Mouse (Mus musculus) mouse trophoblast stem cell (cell line): Measurements from ENCODE around the gene Slc25a41.

ENCODE experiments used
- in situ Hi-C, 2 experiments: fragments of 300-500 bp; cut with MseI, MboI; formaldehyde crosslinking; loops; 2 replicates in 1 of 2; 3 replicates in 1 of 2; pipeline ENCODE4 v1.15.1; 2025

The Slc25a41 gene

DNA sequence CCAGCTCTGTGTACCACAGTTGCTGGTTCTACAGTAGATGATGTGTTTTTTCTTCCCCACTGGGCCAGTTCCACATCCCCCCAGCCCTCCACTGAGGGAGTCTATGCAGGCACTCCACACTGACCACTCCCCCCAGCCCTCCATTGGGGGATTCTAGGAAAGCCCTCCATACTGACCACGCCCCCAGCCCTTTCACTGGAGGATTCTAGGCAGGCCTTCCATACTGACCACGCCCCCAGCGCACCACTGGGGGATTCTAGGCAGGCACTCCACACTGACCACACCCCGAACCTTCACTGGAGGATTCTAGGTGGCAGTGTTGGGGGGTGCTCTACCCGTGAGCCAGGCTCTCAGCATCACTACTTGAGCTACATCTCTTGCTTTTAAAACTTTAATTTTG is 6.0 kb upstream of the Slc25a41 start:
- in situ Hi-C loops, result no loop called here

DNA sequence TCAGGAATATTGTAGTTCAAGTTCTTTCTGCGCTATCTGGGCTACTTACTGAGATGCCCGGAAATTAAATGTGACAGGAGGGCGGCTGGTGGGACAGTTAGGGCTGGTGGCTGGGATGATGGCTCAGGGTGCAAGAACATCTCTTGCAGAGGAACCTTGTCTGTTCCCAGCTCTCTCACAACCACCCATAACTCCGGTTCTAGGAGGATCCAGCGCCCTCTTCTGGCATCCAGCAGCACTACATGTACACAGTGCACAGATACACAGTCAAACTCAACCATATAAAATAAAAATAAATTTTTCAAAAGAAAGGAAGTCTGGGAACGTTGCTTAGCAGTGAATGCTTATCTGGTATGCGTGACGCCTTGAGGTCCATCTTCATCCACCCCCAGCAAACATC is 2.5 kb downstream of the Slc25a41 start:
- in situ Hi-C loops, result no loop called here

DNA sequence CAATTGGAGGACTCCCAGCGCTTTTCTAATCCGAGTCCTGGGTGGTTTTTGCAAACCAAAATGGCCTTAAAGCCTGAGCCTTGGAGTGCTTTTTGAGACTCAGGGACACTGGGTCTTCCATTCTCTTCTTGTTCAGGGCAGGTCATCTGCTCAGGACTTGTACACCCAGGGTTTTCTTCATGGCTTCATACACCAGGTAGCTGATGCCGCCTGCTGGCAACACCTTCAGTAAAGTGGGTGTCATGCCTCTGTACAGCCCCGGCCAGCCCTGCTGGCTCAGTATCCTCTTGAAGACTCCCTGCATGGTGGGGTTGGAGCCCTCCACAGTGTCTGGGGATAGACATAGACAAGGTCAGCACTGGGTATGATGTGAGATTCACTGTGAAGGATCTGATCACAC is 8.6 kb downstream of the Slc25a41 start:
- in situ Hi-C loops, result no loop called here

DNA sequence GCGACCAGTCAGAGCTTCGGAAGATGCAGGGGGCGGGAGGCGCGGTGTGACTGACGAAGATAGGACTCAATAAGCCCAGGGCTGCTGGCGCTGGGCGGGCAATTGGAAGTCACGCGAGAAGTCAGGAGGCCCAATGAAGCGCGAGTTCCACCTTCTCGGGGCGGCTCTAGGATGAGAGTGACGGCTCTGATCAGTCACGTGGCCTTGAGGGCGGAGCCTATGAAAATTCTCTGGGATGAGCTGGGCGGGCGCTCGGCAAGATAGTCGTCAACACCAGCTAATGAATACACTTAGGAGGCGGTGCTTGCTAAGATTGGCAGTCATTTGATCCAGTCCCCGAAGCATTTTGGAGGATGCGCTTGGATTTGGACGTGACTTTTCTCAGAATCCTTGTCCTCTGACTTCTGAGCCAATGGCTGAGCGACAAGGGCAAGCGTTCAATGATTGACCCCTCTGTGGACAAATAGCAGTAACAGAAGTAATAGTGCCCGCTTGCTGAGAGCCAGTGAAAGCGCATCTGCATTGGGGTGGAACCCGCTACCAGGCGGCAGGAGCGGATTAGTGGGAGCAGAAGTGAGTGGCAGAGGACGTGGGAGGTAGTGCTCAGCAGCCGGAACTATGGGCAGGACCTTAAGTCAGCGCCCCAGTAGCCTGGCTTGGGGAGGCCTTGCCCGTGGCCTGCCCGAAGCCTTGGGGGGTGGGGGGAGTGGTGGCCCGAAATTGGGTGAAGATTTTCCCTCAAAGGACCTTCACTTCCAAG is 9.6 kb downstream of the Slc25a41 start:
- in situ Hi-C loops, result no loop called here

DNA sequence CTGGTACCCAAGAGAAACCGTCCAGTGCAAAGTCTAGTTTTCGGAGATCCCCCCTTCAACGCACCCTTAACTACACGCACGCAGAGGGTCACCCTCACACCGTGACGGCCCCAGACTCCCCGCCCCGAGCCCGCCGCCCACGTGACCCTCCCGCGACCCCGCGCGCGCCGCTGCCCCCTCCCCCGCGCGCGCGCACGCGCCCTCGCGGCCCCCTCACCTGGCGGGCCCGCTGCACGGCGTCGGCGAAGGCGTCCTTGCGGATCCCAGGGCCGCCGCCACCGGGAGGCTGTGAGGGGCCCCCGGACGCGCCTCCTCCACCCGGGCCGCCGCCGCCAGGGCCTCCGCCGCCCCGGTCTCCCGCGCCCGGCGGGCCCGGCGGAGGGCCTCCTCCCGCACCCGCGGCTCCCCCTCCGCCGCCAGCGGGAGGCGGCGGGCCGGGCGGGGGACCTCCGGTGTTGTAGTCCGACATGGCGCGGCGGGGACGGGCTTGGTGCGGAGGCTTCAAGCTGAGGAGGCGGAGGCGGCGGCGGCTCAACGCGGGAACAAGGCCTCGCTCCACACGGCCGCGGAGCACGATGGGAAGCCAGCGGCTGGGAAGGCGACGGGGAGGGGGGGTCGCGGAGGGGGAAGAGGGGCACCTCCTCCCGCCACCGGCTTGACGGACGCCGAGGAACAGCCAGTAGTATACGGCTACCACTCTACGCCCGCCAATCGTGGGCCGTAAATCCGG is 10.4 kb downstream of the Slc25a41 start, which contains the start of gene Khsrp:
Gene Khsrp (minus strand): TSS at position 592 of the 730 bp plus-strand sequence.
- in situ Hi-C loops, result no loop called here

DNA sequence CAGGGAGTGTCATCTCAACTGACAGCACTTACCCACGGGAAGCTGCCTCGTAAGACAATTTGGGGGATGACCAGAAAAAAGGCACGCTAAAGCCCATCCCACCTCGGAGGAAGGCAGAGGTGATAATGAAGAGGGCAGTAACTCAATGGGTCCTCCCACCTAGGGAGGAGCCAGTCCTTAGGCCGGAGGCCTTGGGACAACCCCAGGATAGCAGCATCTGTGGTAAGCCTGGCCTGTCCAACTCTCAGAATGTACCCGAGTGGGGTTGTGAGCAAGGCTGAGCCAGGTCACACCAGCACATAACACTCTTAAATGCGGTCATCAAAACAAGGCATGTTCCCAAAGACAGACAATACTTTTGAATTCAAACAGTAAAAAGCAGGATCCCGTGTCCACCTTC is 11.8 kb downstream of the Slc25a41 start:
- in situ Hi-C loops, result no loop called here

DNA sequence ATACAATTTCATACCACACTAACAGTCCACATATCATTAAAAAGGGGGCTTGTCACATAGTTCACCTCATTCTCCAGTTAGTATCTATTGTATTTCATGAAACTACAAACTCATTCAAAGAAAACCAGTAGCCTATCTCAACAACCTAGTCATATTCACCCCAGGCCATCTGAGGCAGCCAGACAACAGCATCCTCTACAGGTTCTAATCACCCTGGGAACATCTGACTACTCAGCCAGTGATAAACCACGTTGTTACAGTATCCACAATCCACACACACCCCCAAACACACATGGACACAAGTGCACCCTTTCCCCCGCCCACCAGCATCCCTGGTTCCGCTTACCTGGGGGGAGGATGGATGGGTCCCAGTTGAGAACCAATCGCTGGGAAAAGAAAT is 14.0 kb downstream of the Slc25a41 start:
- in situ Hi-C loops, result no loop called here

DNA sequence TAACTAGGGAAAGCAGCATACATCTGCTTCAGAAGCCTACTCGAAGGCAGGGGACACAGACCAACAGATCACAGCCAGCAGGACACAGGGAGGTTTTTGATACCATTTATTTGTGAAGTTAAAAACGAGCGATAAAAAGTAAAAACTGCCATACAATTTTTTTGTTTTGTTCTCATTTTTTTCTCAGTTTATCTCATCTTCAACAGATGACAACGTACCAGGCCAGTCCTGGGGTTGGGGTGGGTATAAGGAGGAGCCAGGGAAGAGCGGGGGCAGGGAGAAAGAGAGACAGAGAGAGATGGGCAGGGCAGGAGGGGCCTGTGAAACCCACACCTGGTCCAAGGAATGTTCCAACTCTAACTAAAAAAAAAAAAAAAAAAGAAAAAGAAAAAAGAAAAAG is 20.5 kb downstream of the Slc25a41 start:
- in situ Hi-C loops, result no loop called here

DNA sequence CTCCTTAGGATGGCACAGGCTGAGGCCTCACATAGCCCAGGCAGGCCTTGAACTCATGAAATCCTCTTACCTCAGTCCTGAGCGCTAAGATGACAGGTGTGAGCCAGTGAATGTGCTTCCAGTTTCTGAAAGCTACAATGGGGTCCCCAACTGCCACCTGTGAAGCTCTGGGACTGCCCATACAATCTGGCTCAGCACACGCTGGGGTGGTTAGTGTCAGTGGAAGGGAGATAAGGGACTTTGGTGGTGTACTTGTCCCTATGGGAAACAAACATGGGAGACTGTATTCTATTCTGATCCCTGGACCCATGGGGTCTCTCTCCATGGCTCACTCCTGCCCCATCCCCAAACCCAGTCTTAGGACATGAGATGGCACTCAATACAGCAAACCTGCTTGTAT is 21.8 kb downstream of the Slc25a41 start:
- in situ Hi-C loops, result no loop called here

DNA sequence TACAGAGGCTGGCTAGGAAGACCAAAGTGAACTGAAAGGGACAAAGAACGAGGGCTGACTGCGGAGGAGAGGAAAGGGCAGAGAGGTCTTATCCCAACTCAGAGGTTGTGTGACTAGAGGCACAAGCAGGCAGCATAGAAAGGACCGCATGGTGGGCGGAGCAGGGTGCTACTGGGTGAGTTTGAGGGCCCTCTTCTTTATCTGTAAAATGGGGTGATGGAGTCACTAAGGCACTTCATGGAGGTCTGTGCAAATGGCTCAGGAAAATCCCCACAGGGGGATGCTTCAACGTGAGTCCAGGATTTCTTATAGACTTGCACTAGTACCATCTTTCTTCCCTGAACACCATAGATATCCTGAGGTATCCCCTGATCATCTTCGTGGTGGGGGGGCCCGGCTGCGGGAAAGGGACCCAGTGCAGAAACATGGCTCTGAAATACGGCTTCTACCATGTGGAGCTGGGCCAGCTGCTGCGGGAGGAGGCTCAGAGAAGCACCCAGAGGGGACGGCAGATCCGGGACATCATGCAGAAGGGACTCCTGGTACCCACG is 29.1 kb downstream of the Slc25a41 start:
- in situ Hi-C loops, result no loop called here

DNA sequence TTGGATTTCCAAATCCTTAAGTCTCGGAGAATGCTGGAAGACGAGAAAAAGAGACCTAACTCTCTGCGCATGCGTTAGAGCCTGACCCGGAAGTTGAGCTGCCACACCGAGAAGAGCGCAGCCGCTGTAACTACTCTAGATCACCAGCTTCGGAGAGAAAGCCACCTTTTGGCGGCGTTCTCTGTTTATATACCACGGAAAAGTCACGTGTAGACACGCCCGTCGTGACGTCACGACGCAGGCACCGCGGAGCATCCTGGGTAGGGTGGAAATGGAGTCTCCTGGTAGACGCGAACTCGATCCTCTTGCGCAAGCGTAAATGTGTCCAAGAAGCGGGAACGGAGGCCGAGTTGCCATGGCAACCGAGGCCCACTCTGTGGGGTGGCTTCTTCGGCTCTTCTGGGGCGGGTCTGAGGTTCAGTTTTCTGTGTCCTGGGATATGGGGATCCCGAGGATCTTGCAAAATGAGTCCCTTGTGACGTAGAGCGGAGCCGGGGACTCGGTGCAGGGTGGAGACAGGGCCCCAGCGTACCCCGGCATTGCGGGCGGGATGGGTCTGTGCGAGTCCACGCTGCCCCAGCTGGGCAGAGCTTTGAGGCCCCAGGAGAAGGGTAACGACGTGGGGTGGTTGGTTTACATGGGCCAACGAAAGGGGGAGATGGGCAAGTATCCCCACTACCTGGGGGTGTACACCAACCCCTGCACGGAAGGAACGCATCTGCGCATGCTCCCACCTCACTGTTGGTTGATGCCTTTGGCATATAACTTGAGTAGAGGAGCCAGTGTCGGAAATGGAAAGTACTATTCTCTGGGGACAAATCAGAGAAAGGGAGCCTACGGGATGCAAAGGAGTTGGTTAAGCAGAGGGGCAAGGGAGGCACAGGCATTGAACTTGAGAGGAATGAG is 30.0 kb downstream of the Slc25a41 start, which contains the start of the genes Gtf2f1 and Gm17949:
Gene Gtf2f1 (minus strand): TSS at position 53 of the 906 bp plus-strand sequence.
Gene Gm17949 (plus strand): TSS at position 234 of the 906 bp plus-strand sequence.
- in situ Hi-C loops, result no loop called here

DNA sequence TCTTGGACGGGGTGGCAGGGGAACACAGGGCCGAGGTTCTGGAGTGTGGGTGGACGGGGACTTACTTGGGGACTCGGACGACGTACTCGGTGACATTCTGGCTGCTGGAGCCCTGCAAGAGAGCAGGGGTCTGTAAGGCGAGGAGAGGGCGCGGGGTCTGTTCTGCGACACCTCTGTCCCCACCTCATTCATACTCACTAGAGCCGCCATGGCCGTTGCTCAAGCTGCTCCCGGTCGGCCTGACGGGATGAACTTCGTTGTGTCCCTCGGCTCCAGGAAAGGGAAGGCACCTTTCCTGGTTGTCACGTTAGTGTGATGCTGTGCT is 30.6 kb downstream of the Slc25a41 start:
- in situ Hi-C loops, result no loop called here

DNA sequence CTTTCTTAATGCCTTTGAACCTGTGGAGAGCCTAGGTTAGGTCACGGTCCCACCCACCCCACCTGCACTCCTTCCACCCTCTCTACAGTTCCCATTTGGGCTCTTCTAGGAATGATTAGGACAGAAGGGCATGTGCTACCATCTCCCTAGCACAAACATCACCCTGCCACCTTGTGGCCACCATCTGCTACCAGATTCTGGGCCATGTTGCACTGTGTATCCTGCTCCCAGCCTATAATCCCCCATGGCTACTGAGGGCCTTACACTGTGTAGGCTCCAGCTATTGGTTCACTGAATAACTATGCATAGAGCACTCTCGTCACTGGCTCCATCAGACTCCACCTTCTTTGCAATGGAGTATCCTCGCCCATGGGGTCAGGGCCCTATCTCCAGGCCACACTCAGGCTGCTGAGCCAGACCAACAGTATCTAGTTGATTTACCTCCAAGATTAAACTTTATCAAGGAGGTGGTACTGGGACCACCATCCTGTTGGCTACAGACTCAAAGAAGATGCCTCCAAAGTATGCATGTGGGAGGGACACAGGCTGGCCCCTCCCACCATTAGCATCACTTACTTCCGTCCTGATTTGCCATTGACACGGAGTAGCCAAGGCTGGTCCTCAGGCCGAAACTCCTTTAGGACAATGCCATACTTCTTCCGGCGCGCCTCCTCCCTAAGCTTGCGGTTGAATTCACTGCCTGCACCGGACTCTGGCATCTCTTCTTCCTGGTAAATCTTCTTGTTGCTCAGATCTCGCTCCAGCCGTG is 34.1 kb downstream of the Slc25a41 start:
- in situ Hi-C loops, result no loop called here

DNA sequence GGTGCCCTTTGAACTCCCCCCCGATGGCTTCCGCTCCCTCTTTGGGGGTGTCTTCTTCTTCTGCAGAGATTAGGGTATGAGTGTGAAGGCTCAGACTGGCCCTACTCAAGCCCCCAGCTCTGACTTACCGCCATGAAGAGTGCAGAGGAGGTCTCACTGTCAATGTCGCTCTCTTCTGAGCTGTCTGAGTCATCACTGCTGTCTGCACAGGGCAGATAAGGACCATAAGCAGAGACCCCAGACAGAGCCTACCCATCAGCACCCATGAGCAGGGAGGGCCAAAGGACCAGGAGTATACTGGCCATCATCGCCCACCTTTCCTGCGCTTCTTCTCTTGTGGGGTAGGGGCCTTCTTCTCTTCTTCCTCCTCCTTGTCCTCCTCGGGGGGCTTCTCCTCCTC is 37.5 kb downstream of the Slc25a41 start:
- in situ Hi-C loops, result no loop called here

DNA sequence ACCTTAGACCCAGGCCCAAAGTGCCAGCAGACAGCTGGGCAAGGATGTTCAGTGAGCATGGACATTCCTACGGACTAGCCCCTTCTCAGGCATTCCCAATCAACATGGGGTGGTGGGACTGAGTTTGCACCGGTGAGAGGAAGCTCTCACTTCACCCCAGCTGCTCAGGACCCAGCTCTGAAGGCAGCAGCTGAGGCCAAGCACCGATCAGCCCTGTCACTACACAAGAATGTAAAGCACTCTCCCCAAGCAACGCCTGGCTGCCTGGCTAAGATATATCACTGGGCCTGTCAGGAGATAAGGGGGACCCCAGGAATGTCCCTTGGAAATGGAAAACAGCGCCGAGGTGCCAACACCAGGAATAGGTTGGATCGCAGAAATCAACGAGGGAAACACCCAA is 40.2 kb downstream of the Slc25a41 start:
- in situ Hi-C loops, result no loop called here

DNA sequence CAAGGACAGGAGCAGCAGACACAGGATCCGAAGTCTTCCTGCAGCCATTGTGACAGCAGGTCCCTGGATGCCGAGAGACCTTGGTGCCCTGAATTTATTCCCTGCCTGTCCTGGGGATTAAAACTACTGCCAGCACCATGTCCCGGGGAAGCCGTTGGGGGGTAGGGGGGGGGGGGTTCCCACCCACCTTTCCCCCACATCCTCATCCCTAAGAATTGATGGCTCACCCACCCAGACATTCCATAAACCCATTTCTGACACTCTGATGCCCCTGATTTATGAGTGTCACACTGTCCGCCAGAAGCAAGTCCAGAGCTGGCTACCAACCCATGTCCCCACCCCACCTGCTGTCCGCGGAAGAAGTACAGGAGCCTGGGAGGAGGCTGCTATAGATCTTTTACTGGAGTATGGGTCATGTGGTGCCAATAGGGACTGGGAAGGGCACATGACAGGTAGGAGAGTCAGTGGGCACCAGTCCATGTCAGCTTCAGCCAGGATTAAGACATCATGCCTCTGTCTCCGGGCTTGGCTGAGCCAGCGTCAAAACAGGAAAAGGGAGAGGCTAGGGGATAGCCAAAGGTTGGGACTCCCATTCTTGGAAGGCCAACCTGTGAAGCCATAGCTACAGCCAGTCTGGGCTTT is 41.4 kb downstream of the Slc25a41 start, which contains the start of gene Pspn:
Gene Pspn (minus strand): TSS at position 51 of the 642 bp plus-strand sequence.
- in situ Hi-C loops, result no loop called here

DNA sequence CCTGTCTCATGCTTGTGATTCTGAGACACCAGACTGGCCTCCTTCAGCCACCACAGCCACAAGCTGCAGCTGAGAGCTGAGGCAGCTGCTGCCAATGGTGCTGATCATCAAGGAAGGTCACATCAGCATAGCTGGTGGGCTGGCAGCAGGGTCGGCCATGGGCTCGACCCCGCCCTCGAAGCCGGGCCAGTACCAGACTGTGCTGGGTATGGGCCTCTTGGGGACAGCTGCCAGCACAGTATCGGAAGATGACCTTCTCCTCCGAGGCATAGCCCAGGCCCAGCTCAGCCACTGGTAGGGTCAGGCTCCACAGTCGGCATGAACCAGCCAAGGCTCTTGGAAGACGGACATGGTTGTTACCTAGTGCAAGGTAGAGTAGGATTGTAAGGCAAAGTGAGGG is 42.0 kb downstream of the Slc25a41 start:
- in situ Hi-C loops, result no loop called here

DNA sequence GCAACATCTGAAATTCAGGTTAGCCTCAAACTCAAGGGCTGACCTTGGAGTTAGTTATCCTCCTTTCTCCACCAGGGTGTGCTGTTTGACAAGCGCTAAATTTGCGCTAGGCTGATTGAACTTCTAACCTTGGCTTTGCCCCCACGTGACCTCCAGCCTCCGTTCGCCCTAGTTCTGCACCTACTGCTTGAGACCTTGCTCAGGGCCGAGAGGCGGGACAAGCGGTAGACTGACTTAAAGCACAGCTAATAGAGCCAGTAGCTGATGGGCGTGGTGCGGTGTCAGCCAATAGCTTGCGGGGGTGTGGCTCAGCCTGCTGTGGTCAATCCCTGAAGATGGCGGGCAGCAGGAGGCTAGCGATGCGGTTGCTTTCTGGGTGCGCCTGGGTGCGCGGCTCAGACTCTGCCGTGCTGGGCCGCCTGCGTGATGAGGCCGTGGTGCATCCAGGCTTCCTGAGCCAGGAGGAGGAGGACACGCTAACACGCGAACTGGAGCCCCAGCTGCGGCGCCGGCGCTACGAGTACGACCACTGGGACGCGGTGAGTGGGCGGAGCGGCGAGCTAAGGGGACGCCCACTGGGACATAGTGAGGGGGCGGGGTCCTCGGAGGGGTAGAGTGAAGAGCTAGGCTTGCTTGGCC is 44.3 kb downstream of the Slc25a41 start, which contains the start of gene Alkbh7:
Gene Alkbh7 (plus strand): TSS at position 311 of the 639 bp plus-strand sequence.
- in situ Hi-C loops, result no loop called here

DNA sequence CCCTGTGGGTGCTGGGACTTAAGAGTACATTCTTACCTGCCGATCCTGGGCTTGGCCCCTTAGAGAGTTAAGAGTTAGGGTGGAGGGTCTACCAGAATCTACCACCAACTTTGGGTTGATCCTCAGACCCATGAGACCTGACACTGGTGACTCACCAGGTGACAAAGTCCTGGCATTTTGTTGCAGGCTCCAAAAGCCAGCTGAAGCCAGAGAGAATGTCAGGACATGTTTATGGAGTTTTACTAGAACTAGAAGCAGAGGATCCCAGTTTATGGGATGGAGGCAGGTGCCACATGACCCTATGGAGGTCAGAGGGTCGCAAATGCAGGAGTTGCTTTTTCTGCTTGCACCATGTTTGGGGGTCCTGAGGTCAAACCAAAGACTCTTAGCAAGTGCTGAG is 44.9 kb downstream of the Slc25a41 start:
- in situ Hi-C loops, result no loop called here

DNA sequence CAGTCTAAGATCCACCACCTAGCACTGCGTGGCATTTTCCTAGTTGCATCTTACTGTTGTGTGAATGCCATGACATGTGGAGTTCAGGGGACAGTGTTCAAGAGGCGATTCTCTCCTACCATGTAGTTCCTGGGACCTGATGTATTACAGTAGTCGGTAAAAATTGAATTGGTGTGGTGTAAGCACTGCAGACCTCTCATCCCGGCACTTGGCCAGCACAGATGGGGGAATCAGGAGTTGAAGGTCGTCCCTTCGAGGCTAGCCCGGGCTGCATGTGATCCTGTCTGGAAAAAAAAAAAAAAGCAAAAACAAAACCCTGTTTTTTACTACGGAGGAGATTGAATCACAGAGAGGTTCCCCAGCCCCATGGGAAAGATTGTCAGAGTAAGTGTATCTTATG is 46.4 kb downstream of the Slc25a41 start:
- in situ Hi-C loops, result no loop called here
